Mouse (Mus musculus) limb, embryonic 13.5 days (tissue): ENCODE measurements around the gene Gm27027. TPM values are rescaled to one million over a fixed set of nuclear protein-coding genes. Genes with fewer than 3 reads are reported as not detected.

Experiments used
- ATAC-seq: fragments of 200-750 bp; cut with Nextera tagmentation; 2 replicates; pipeline ENCODE4 v1.8.0; 2017; ENCODE audit warnings: low read depth, moderate number of reproducible peaks, moderate TSS enrichment; ENCODE audit not compliant: low FRiP score
- H3K27ac ChIP-seq: fragments of 300-500 bp; sonication (generic); 2 replicates; pipeline ENCODE4 v1.5.1; 2015; ENCODE audit warnings: inconsistent platforms, mild to moderate bottlenecking, moderate library complexity
- H3K27me3 ChIP-seq: fragments of 300-500 bp; sonication (generic); 2 replicates; pipeline ENCODE4 v1.6.1; 2015; ENCODE audit warnings: mild to moderate bottlenecking, inconsistent platforms
- H3K36me3 ChIP-seq: fragments of 300-500 bp; sonication (generic); 2 replicates; pipeline ENCODE4 v1.6.1; 2015; ENCODE audit warnings: inconsistent platforms, mild to moderate bottlenecking, moderate library complexity
- H3K4me1 ChIP-seq: fragments of 300-500 bp; sonication (generic); 2 replicates; pipeline ENCODE4 v1.6.1; 2015; ENCODE audit warnings: inconsistent platforms
- H3K4me2 ChIP-seq: fragments of 300-500 bp; sonication (generic); replicated peaks from 2 replicates; pipeline ENCODE4 v1.6.1; 2015; ENCODE audit warnings: inconsistent platforms, mild to moderate bottlenecking, moderate library complexity
- H3K4me3 ChIP-seq: fragments of 300-500 bp; sonication (generic); 2 replicates; pipeline ENCODE4 v1.5.1; 2015; ENCODE audit warnings: moderate library complexity, mild to moderate bottlenecking, inconsistent platforms
- H3K9ac ChIP-seq: fragments of 300-500 bp; sonication (generic); 2 replicates; pipeline ENCODE4 v1.6.1; 2015; ENCODE audit warnings: mild to moderate bottlenecking, inconsistent platforms
- H3K9me3 ChIP-seq: fragments of 300-500 bp; sonication (generic); 2 replicates; pipeline ENCODE4 v1.6.1; 2016; ENCODE audit warnings: inconsistent platforms
- WGBS: fragments of 180-500 bp; shearing (Covaris S2); methylation state at CpG from one replicate; pipeline ENCODE4 v1.1.7; 2015; 5-methylcytosine and 5-hydroxymethylcytosine counted together
- polyA plus RNA-seq: library from polyadenylated mRNA; unstranded; fragments of >200 nt; fragmentation: Nextera tagmentation; extraction: Ambion mirVana; gene quantifications from 2 replicates; pipeline ENCODE4 v1.2.1, GENCODE M21; 2015

Gene Gm27027
- polyA plus RNA-seq, 1 experiment from 2014 or later, result not detected

- WGBS, result 83% methylated on average over 9 of the region's 9 CpGs
Observed at GRCm38 (mm10) chr2:93953726-93954125, 42.4 kb downstream of the Gm27027 start.

GRCm38 (mm10) chr2:93946976-93947375 lies 49.2 kb downstream of the Gm27027 start:
- peaks cover 8% of the 10 kb centered on the region for H3K27me3 ChIP-seq
- no peak overlapping the region for H3K9ac ChIP-seq
- no peak overlapping the region for H3K27ac ChIP-seq
- H3K36me3 ChIP-seq, result no peaks in the 10 kb centered on the region
- no peak for ATAC-seq
- H3K4me2 ChIP-seq, result no peak overlapping the region
- 57% methylated on average over 5 of the region's 5 CpGs for WGBS
- no peak overlapping the region for H3K4me3 ChIP-seq
- peaks cover 13% of the 10 kb centered on the region; the same call in 1 of the 2 replicates for H3K9me3 ChIP-seq
- H3K4me1 ChIP-seq, result no peaks in the 10 kb centered on the region

More at GRCm38 (mm10) chr2:93953726-93954125, 42.4 kb downstream of the Gm27027 start:
- no peak overlapping the region for H3K9ac ChIP-seq
- H3K4me1 ChIP-seq, result peaks cover 19% of the 10 kb centered on the region
- H3K36me3 ChIP-seq, result no peaks in the 10 kb centered on the region
- no peak overlapping the region for H3K27ac ChIP-seq
- no peak overlapping the region for H3K4me2 ChIP-seq
- peaks cover 4% of the 10 kb centered on the region; the same call in 1 of the 2 replicates for H3K9me3 ChIP-seq
- no peak for ATAC-seq
- H3K4me3 ChIP-seq, result no peak overlapping the region
- H3K27me3 ChIP-seq, result peaks cover 76% of the 10 kb centered on the region

DNA sequence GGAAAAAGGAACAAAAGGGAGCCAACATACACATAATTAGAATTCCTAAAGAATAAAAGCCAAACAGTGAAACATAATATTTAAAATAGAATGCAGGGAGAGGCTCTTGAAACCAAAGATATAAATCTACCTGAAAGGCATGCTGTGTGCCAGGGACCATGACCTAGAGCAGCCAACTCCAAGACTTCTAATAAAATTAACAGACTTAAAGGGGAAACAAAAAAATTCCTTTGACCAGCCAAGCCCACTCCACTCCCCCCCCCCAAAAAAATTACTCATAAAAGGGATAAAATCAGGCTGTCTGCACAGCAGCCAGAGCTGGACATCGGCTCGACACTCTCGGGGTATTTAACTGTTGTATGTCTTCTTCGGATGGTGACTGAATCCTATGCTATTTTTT lies 51.3 kb downstream of the Gm27027 start:
- Histone ChIP-seq H3K4me2 (no peak overlapping the region), H3K4me3 (no peak overlapping the region), H3K9me3 (peaks cover 13% of the 10 kb centered on the region; the same call in 1 of the 2 replicates), H3K36me3 (no peaks in the 10 kb centered on the region), H3K27me3 (no peaks in the 10 kb centered on the region; the same call in 1 of the 2 replicates), H3K27ac (no peak overlapping the region), H3K9ac (no peak overlapping the region), H3K4me1 (peaks cover 4% of the 10 kb centered on the region; the same call in 1 of the 2 replicates)
- ATAC-seq, result no peak
- WGBS, result 91% methylated on average over 4 of the region's 4 CpGs

- ATAC-seq, result no peak
- Histone ChIP-seq H3K9ac (no peak overlapping the region), H3K27ac (no peak overlapping the region), H3K36me3 (no peaks in the 10 kb centered on the region), H3K4me3 (no peak overlapping the region), H3K4me1 (peaks cover 4% of the 10 kb centered on the region; the same call in 1 of the 2 replicates), H3K27me3 (no peaks in the 10 kb centered on the region; the same call in 1 of the 2 replicates), H3K9me3 (peaks cover 11% of the 10 kb centered on the region; the same call in 1 of the 2 replicates), H3K4me2 (no peak overlapping the region)
- 82% methylated on average over 2 of the region's 2 CpGs for WGBS
Observed at GRCm38 (mm10) chr2:93944099-93944498, 52.1 kb downstream of the Gm27027 start.

DNA sequence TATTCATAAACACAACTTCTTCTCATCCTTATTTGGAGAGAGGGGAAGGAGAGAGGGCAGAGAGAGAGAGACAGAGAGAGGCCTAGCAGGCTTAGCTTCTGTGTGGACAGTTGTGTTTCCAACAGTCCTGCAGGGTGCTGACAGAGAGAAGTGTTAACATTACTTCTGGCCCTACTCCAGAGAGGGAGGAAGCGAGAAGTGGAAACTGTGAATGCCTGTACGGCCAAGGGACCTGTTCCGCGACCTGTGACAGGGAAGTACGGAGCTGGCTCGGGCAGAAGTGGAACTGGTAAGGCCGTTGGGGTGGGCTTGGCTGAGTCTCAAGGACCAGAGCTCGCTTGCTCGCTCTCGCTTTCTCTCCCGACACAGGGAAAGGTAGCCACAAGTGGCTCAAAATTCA lies 54.5 kb downstream of the Gm27027 start:
- no peak overlapping the region for H3K27ac ChIP-seq
- no peak for ATAC-seq
- peaks cover 4% of the 10 kb centered on the region; the same call in 1 of the 2 replicates for H3K4me1 ChIP-seq
- H3K27me3 ChIP-seq, result peaks cover 3% of the 10 kb centered on the region; the same call in 1 of the 2 replicates
- H3K4me2 ChIP-seq, result no peak overlapping the region
- WGBS, result 81% methylated on average over 11 of the region's 11 CpGs
- H3K36me3 ChIP-seq, result no peaks in the 10 kb centered on the region
- no peak overlapping the region for H3K9ac ChIP-seq
- 0 out of 2 replicates have a peak, but pooled peaks cover 8% of the 10 kb centered on the region for H3K9me3 ChIP-seq
- H3K4me3 ChIP-seq, result no peak overlapping the region

GRCm38 (mm10) chr2:93938534-93938933 lies 57.6 kb downstream of the Gm27027 start:
- WGBS, result 54% methylated on average over 9 of the region's 9 CpGs
- Histone ChIP-seq H3K9ac (no peak overlapping the region), H3K27me3 (peaks cover 3% of the 10 kb centered on the region; the same call in 1 of the 2 replicates), H3K27ac (no peak overlapping the region), H3K4me1 (peaks cover 4% of the 10 kb centered on the region; the same call in 1 of the 2 replicates), H3K4me3 (no peak overlapping the region), H3K4me2 (no peak overlapping the region), H3K9me3 (0 out of 2 replicates have a peak, but pooled peaks cover 2% of the 10 kb centered on the region), H3K36me3 (no peaks in the 10 kb centered on the region)
- no peak for ATAC-seq

DNA sequence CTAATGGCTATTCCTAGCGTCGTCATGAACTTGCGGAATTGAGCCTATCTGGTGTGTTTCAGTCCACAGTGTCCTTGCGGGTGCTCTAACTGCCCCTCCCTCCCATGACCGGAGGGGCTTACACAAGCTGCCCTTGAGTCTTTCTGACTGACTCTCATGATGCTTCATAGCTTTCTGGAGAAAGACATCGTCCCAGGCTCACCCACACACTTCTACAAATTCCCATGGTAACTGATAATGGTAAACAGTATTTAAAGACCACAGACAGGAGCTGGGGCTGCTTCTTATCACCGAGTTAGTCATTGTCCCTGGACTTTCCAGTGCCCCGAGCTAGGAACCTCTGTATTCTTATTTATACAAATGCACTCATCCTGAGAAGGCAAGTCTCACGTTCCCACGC lies 67.3 kb downstream of the Gm27027 start:
- Histone ChIP-seq H3K36me3 (no peaks in the 10 kb centered on the region), H3K9ac (no peak overlapping the region), H3K27ac (no peak overlapping the region), H3K4me3 (no peak overlapping the region), H3K4me1 (no peaks in the 10 kb centered on the region), H3K4me2 (no peak overlapping the region), H3K27me3 (peaks cover 7% of the 10 kb centered on the region), H3K9me3 (no peaks in the 10 kb centered on the region)
- WGBS, result 88% methylated on average over 10 of the region's 10 CpGs
- ATAC-seq, result no peak

- Histone ChIP-seq H3K4me1 (no peaks in the 10 kb centered on the region), H3K9me3 (no peaks in the 10 kb centered on the region), H3K4me2 (no peak overlapping the region), H3K9ac (no peak overlapping the region), H3K4me3 (no peak overlapping the region), H3K27ac (no peak overlapping the region), H3K36me3 (no peaks in the 10 kb centered on the region), H3K27me3 (peaks cover 7% of the 10 kb centered on the region)
- 78% methylated on average over 13 of the region's 13 CpGs for WGBS
- no peak for ATAC-seq
Observed at GRCm38 (mm10) chr2:93927701-93928437, 68.3 kb downstream of the Gm27027 start.

DNA sequence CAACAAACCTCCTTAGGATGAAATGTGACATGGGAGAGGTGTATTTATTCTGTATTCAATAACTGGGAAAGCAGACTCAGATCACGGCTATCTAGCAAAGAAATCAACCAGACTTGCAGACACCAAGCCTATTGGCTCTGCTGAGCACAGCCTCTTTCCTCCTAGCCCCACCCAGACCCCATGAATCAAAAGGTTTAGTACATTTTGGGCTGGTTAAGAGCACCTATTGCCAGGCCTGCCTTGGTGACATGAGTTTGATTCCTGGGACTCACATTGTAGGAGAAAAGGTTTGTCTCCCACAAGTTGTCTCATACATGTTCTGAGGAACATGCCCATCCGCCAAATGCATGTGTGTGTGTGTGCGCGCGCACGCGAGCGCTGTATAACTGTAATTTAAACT lies 70.0 kb downstream of the Gm27027 start:
- no peaks in the 10 kb centered on the region for H3K36me3 ChIP-seq
- ATAC-seq, result no peak

DNA sequence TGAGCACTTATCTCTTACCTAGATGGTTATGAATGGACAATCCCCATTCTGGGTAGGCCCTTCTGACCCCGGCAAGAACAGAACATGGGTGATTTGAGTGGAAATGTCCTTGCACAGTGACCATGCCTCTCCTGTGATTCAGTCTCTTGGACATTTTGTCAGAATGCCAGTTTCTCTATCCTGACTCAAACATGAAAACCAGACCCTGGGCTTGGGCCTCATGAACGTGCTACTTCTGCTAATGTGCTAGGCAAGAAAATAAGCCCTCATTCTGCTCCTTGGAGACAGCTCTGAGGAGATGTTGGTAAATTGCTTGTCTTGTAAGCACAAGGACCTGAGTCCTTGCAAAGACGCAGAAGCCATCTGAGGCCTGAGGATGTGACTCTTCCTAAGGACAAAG lies 77.1 kb downstream of the Gm27027 start:
- no peak for ATAC-seq
- Histone ChIP-seq H3K9me3 (no peaks in the 10 kb centered on the region), H3K36me3 (no peaks in the 10 kb centered on the region), H3K4me3 (no peak overlapping the region), H3K27me3 (no peaks in the 10 kb centered on the region), H3K4me1 (no peaks in the 10 kb centered on the region), H3K9ac (no peak overlapping the region), H3K4me2 (no peak overlapping the region), H3K27ac (no peak overlapping the region)
- WGBS, result 75% methylated on average over 3 of the region's 3 CpGs

More for the DNA sequence above, 70.0 kb downstream of the Gm27027 start:
- H3K9me3 ChIP-seq, result no peaks in the 10 kb centered on the region
- no peak overlapping the region for H3K4me2 ChIP-seq
- H3K4me1 ChIP-seq, result no peaks in the 10 kb centered on the region
- H3K27me3 ChIP-seq, result peaks cover 3% of the 10 kb centered on the region; the same call in 1 of the 2 replicates
- no peak overlapping the region for H3K9ac ChIP-seq
- no peak overlapping the region for H3K4me3 ChIP-seq
- H3K27ac ChIP-seq, result no peak overlapping the region
- WGBS, result 95% methylated on average over 8 of the region's 8 CpGs

GRCm38 (mm10) chr2:93913552-93913951 lies 82.6 kb downstream of the Gm27027 start:
- H3K4me3 ChIP-seq, result no peak overlapping the region
- 89% methylated on average over 2 of the region's 2 CpGs for WGBS
- H3K27me3 ChIP-seq, result 0 out of 2 replicates have a peak, but pooled peaks cover 4% of the 10 kb centered on the region
- no peak overlapping the region for H3K27ac ChIP-seq
- no peaks in the 10 kb centered on the region for H3K36me3 ChIP-seq
- no peak for ATAC-seq
- no peak overlapping the region for H3K4me2 ChIP-seq
- no peak overlapping the region for H3K9ac ChIP-seq
- H3K9me3 ChIP-seq, result no peaks in the 10 kb centered on the region
- H3K4me1 ChIP-seq, result no peaks in the 10 kb centered on the region

- Histone ChIP-seq H3K9me3 (no peaks in the 10 kb centered on the region), H3K27me3 (0 out of 2 replicates have a peak, but pooled peaks cover 4% of the 10 kb centered on the region), H3K4me2 (no peak overlapping the region), H3K4me1 (peaks cover 6% of the 10 kb centered on the region), H3K27ac (no peak overlapping the region), H3K9ac (no peak overlapping the region), H3K4me3 (no peak overlapping the region), H3K36me3 (no peaks in the 10 kb centered on the region)
- no peak for ATAC-seq
- 89% methylated on average over 10 of the region's 10 CpGs for WGBS
Observed at GRCm38 (mm10) chr2:93911942-93912341, 84.2 kb downstream of the Gm27027 start.
